In genomic region chr9:120576662-120577013, GRCm38 (mm10) we compare ENCODE assay signal across 8 mouse cellular contexts. TPM values are rescaled to one million over a fixed set of nuclear protein-coding genes. Genes with fewer than 3 reads are reported as not detected.
A peak's percentile ranks its signal among the peaks of the same experiment; 100 is the strongest.
DNase-seq lines count a peak whose midpoint lies in the region; ATAC-seq and TF ChIP-seq lines count a peak whose summit lies in the region.

No protein-coding gene starts in this region.

- H3K36me3 ChIP-seq in forebrain, embryonic 15.5 days, result peaks cover 37% of the 10 kb centered on the region
- H3K36me3 ChIP-seq in liver, postnatal 0 days (replicated peaks; ENCODE audit: insufficient read depth, low read length), result peaks cover 32% of the 10 kb centered on the region

- DNase-seq in cerebellum, adult 9-10 months, result peak; percentile 47
- DNase-seq in cerebellum, postnatal 25 days, result no peak
- peak; percentile 82 for DNase-seq in A20 (ENCODE audit: low read depth, low spot score)
- no peak for DNase-seq in liver, postnatal 0 days
- DNase-seq in urinary bladder, adult 18-20 months (ENCODE audit: low spot score in 2 of 2), result no peak
- DNase-seq in left cerebral cortex, adult 11 months (ENCODE audit: low spot score), result no peak

- H3K27ac ChIP-seq in forebrain, embryonic 15.5 days (replicated peaks), result peak overlapping the region; percentile 66
- H3K27ac ChIP-seq in liver, postnatal 0 days (ENCODE audit: low read depth), result 0 out of 2 replicates have a peak overlapping the region, but pooled peaks have one; percentile 11

- H3K4me1 ChIP-seq in forebrain, embryonic 15.5 days, result peaks cover 27% of the 10 kb centered on the region
- H3K4me1 ChIP-seq in liver, postnatal 0 days (ENCODE audit: insufficient read depth), result peaks cover 18% of the 10 kb centered on the region

- H3K4me2 ChIP-seq in forebrain, embryonic 15.5 days (replicated peaks), result peak overlapping the region; percentile 94
- H3K4me2 ChIP-seq in liver, postnatal 0 days (ENCODE audit: low read depth, low read length), result peak overlapping the region; percentile 77

- TF ChIP-seq CTCF in liver, postnatal 0 days (IDR thresholded peaks at IDR 0.05; ENCODE audit: low read depth), result no peak

- H3K9me3 ChIP-seq in forebrain, embryonic 15.5 days, result no peaks in the 10 kb centered on the region
- no peaks in the 10 kb centered on the region for H3K9me3 ChIP-seq in liver, postnatal 0 days (ENCODE audit: low read length)

- no peaks in the 10 kb centered on the region for H3K27me3 ChIP-seq in forebrain, embryonic 15.5 days
- no peaks in the 10 kb centered on the region for H3K27me3 ChIP-seq in liver, postnatal 0 days (ENCODE audit: insufficient read depth, low read length)

- H3K9ac ChIP-seq in forebrain, embryonic 15.5 days (replicated peaks), result no peak overlapping the region
- no peak overlapping the region for H3K9ac ChIP-seq in liver, postnatal 0 days (replicated peaks)

- WGBS in forebrain, embryonic 15.5 days, result 2% methylated on average over 4 of the region's 4 CpGs
- WGBS in liver, postnatal 0 days (ENCODE audit: insufficient replicate concordance), result 3% methylated on average over 4 of the region's 4 CpGs

- peak overlapping the region; percentile 83 for H3K4me3 ChIP-seq in forebrain, embryonic 15.5 days
- peak overlapping the region; percentile 76 for H3K4me3 ChIP-seq in liver, postnatal 0 days (ENCODE audit: low read depth, low read length)

- peak; percentile 20; the same call in 1 of the 2 replicates for ATAC-seq in forebrain, embryonic 15.5 days (replicated peaks)
- ATAC-seq in liver, postnatal 0 days, result no peak
- ATAC-seq in granulocyte monocyte progenitor cell, adult 5-6 weeks (replicated peaks; ENCODE audit: poor library complexity, severe bottlenecking), result no peak

- no peak for TF ChIP-seq EP300 in liver, postnatal 0 days (IDR thresholded peaks at IDR 0.05; ENCODE audit: low read depth)

RNA-seq across cellular contexts. Expression of gene Rpl14, which starts 5.4 kb away (rescaled TPM):
- 406 and 432 TPM in 2 replicates for polyA plus RNA-seq in forebrain, embryonic 15.5 days (2015; fragmentation: Nextera tagmentation; extraction: Ambion mirVana)
- polyA plus RNA-seq in liver, postnatal 0 days (2015; fragmentation: Nextera tagmentation; extraction: Ambion mirVana), result 422 and 441 TPM in 2 replicates
- 1,591 and 1,842 TPM in 2 replicates for total RNA-seq in granulocyte monocyte progenitor cell, adult 5-6 weeks (2014; fragmentation: Nextera tagmentation)
- total RNA-seq in granulocyte monocyte progenitor cell, adult 5-6 weeks (2017), result 1,837 and 2,050 TPM in 2 replicates

RNA-seq across cellular contexts. Expression of gene Entpd3, which starts 37.0 kb away (rescaled TPM):
- polyA plus RNA-seq in forebrain, embryonic 15.5 days (2015; fragmentation: Nextera tagmentation; extraction: Ambion mirVana), result 1.5 and 1.9 TPM in 2 replicates
- 0.05 TPM in 1 of 2 replicates, not detected in the other for polyA plus RNA-seq in liver, postnatal 0 days (2015; fragmentation: Nextera tagmentation; extraction: Ambion mirVana)
- not detected in 2 replicates for total RNA-seq in granulocyte monocyte progenitor cell, adult 5-6 weeks (2014; fragmentation: Nextera tagmentation)
- not detected in 2 replicates for total RNA-seq in granulocyte monocyte progenitor cell, adult 5-6 weeks (2017)

Comparison
In these comparisons a context has a peak if more than half of its experiments do, and no peak if none do; other contexts are left out.
1. DNase-seq: peak in cerebellum, adult 9-10 months (single experiment) and A20 (single experiment); none in cerebellum, postnatal 25 days (0 of 2), liver, postnatal 0 days (single experiment), urinary bladder, adult 18-20 months (0 of 2) and left cerebral cortex, adult 11 months (single experiment).